Mouse (Mus musculus): Measurements from ENCODE around the gene Gdf15. TPM values are rescaled to one million over a fixed set of nuclear protein-coding genes. Genes with fewer than 3 reads are reported as not detected.

Gdf15 gene
- total RNA-seq, 1 experiment from 2014 or later: not detected

- ATAC-seq (ENCODE audit: extremely low read depth, insufficient number of reproducible peaks, low FRiP score, poor library complexity, severe bottlenecking): peak; percentile 74
Measured at GRCm38 (mm10) chr8:70609849-70610795, 22.1 kb downstream of the Gdf15 start.

GRCm38 (mm10) chr8:70609368-70609848, 22.8 kb downstream of the Gdf15 start:
- ATAC-seq (ENCODE audit: extremely low read depth, insufficient number of reproducible peaks, low FRiP score, poor library complexity, severe bottlenecking): peak; percentile 37

- ATAC-seq (ENCODE audit: extremely low read depth, insufficient number of reproducible peaks, low FRiP score, poor library complexity, severe bottlenecking): no peak
Measured at GRCm38 (mm10) chr8:70608749-70609367, 23.4 kb downstream of the Gdf15 start, which contains the start of gene Ssbp4. Ssbp4 (minus strand) TSS chr8:70608872.

- no peak for ATAC-seq (ENCODE audit: extremely low read depth, insufficient number of reproducible peaks, low FRiP score, poor library complexity, severe bottlenecking)
Measured at GRCm38 (mm10) chr8:70607898-70608748, 24.1 kb downstream of the Gdf15 start.

- ATAC-seq (ENCODE audit: extremely low read depth, insufficient number of reproducible peaks, low FRiP score, poor library complexity, severe bottlenecking): no peak
Measured at GRCm38 (mm10) chr8:70607603-70607897, 24.7 kb downstream of the Gdf15 start.

GRCm38 (mm10) chr8:70606780-70607602, 25.3 kb downstream of the Gdf15 start:
- no peak for ATAC-seq (ENCODE audit: extremely low read depth, insufficient number of reproducible peaks, low FRiP score, poor library complexity, severe bottlenecking)

- no peak for ATAC-seq (ENCODE audit: extremely low read depth, insufficient number of reproducible peaks, low FRiP score, poor library complexity, severe bottlenecking)
Measured at GRCm38 (mm10) chr8:70605871-70606779, 26.1 kb downstream of the Gdf15 start.

GRCm38 (mm10) chr8:70604558-70604957, 27.7 kb downstream of the Gdf15 start:
- no peak for ATAC-seq (ENCODE audit: extremely low read depth, insufficient number of reproducible peaks, low FRiP score, poor library complexity, severe bottlenecking)

GRCm38 (mm10) chr8:70602139-70602811, 30.0 kb downstream of the Gdf15 start:
- no peak for ATAC-seq (ENCODE audit: extremely low read depth, insufficient number of reproducible peaks, low FRiP score, poor library complexity, severe bottlenecking)

GRCm38 (mm10) chr8:70601271-70601649, 31.0 kb downstream of the Gdf15 start:
- ATAC-seq (ENCODE audit: extremely low read depth, insufficient number of reproducible peaks, low FRiP score, poor library complexity, severe bottlenecking): peak; percentile 63

GRCm38 (mm10) chr8:70600473-70601270, 31.6 kb downstream of the Gdf15 start:
- no peak for ATAC-seq (ENCODE audit: extremely low read depth, insufficient number of reproducible peaks, low FRiP score, poor library complexity, severe bottlenecking)

GRCm38 (mm10) chr8:70599507-70600290, 32.6 kb downstream of the Gdf15 start:
- no peak for ATAC-seq (ENCODE audit: extremely low read depth, insufficient number of reproducible peaks, low FRiP score, poor library complexity, severe bottlenecking)

- ATAC-seq (ENCODE audit: extremely low read depth, insufficient number of reproducible peaks, low FRiP score, poor library complexity, severe bottlenecking): no peak
Measured at GRCm38 (mm10) chr8:70598722-70599121, 33.5 kb downstream of the Gdf15 start.

- ATAC-seq (ENCODE audit: extremely low read depth, insufficient number of reproducible peaks, low FRiP score, poor library complexity, severe bottlenecking): no peak
Measured at GRCm38 (mm10) chr8:70598283-70598682, 34.0 kb downstream of the Gdf15 start.

- no peak for ATAC-seq (ENCODE audit: extremely low read depth, insufficient number of reproducible peaks, low FRiP score, poor library complexity, severe bottlenecking)
Measured at GRCm38 (mm10) chr8:70597417-70598272, 34.6 kb downstream of the Gdf15 start.

All from neutrophil, adult 5-6 weeks (primary cell).